Mouse (Mus musculus) lung, embryonic 16.5 days (tissue): ENCODE measurements around the gene Papss2. TPM values are rescaled to one million over a fixed set of nuclear protein-coding genes. Genes with fewer than 3 reads are reported as not detected.

Experiments used
- ATAC-seq: fragments of 200-750 bp; cut with Nextera tagmentation; 2 replicates; pipeline ENCODE4 v1.8.0; 2017; ENCODE audit warnings: low read depth, mild to moderate bottlenecking, moderate library complexity
- H3K27ac ChIP-seq: fragments of 300-500 bp; sonication (generic); 2 replicates; pipeline ENCODE4 v1.5.1; 2014; ENCODE audit warnings: mild to moderate bottlenecking, control low read depth, low read length
- H3K27me3 ChIP-seq: fragments of 300-500 bp; sonication (generic); 2 replicates; pipeline ENCODE4 v1.6.1; 2014; ENCODE audit warnings: low read depth, low read length, mixed read lengths; ENCODE audit not compliant: control insufficient read depth, insufficient read depth
- H3K36me3 ChIP-seq: fragments of 300-500 bp; sonication (generic); 2 replicates; pipeline ENCODE4 v1.6.1; 2014; ENCODE audit warnings: low read length; ENCODE audit not compliant: control insufficient read depth, insufficient read depth
- H3K4me1 ChIP-seq: fragments of 300-500 bp; sonication (generic); replicated peaks from 2 replicates; pipeline ENCODE4 v1.6.1; 2014; ENCODE audit warnings: low read length, mixed read lengths; ENCODE audit not compliant: control insufficient read depth, insufficient read depth
- H3K4me2 ChIP-seq: fragments of 300-500 bp; sonication (generic); 2 replicates; pipeline ENCODE4 v1.6.1; 2014; ENCODE audit warnings: low read depth, low read length, control low read depth
- H3K4me3 ChIP-seq: fragments of 300-500 bp; sonication (generic); 2 replicates; pipeline ENCODE4 v1.5.1; 2014; ENCODE audit warnings: mild to moderate bottlenecking, low read length, control low read depth
- H3K9ac ChIP-seq: fragments of 300-500 bp; sonication (generic); 2 replicates; pipeline ENCODE4 v1.6.1; 2014; ENCODE audit warnings: low read length, control low read depth
- H3K9me3 ChIP-seq: fragments of 300-500 bp; sonication (generic); 2 replicates; pipeline ENCODE4 v1.6.1; 2016; ENCODE audit warnings: low read length; ENCODE audit not compliant: control insufficient read depth
- WGBS: fragments of 180-500 bp; shearing (Covaris S2); extraction: QIAGEN DNeasy Blood & Tissue Kit; methylation state at CpG from one replicate; pipeline ENCODE4 v1.1.7; 2014; 5-methylcytosine and 5-hydroxymethylcytosine counted together
- polyA plus RNA-seq: library from polyadenylated mRNA; unstranded; fragments of >200 nt; fragmentation: Nextera tagmentation; extraction: Ambion mirVana; gene quantifications from 2 replicates; pipeline ENCODE4 v1.2.1, GENCODE M21; 2015

The Papss2 gene
- polyA plus RNA-seq: 3.1 and 3.4 TPM in 2 replicates

DNA sequence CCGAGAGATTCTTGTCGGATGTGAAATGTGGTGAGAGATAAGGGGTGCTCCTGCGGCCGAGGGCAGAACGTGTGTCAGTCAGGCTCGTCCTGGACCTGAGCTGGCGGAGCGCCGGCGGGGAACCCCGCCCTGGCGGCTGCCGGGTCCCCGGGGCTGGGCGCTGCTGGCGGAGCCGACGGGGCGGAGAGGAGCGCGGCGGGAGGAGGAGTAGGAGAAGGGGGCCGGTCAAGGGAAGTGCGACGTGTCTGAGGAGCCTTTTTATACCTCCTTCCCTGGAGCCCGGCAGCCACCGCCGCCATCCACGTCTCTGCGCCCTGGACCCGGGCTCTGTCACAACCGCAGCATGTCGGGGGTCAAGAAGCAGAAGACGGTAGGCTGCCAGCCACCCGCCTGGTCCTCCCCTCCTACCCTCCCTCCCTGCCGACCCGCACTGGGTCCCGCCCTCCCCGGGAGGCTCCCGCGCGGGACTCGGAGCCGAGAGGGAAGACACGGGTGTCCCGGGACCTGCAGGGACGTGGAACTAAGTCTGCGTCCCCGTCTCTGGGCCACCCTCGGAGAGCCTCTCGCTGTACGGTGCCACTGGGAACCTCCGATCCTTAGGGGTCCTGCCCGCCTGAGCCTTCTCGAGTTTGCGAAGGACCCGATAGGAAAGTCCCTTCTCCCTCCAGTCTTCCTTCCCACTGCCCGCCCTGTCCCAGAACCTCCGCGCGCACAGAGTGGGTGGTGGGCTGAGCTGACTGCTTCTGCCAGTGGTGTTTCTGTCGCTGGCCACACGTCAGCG is at the start of gene Papss2:
Gene Papss2 (plus strand): TSS at position 285 of the 781 bp plus-strand sequence.
- H3K9me3 ChIP-seq: no peaks in the 10 kb centered on the region
- peaks cover 10% of the 10 kb centered on the region for H3K27me3 ChIP-seq
- peak within 1 kb of the TSS; percentile 72 for H3K9ac ChIP-seq
- H3K4me3 ChIP-seq: peak within 1 kb of the TSS; percentile 65
- ATAC-seq: peak; percentile 94
- H3K27ac ChIP-seq: no peak within 1 kb of the TSS
- under 1% methylated on average over 47 of the region's 64 CpGs for WGBS
- H3K4me2 ChIP-seq: peak within 1 kb of the TSS; percentile 79
- no peaks in the 10 kb centered on the region for H3K4me1 ChIP-seq
- H3K36me3 ChIP-seq: no peaks in the 10 kb centered on the region

DNA sequence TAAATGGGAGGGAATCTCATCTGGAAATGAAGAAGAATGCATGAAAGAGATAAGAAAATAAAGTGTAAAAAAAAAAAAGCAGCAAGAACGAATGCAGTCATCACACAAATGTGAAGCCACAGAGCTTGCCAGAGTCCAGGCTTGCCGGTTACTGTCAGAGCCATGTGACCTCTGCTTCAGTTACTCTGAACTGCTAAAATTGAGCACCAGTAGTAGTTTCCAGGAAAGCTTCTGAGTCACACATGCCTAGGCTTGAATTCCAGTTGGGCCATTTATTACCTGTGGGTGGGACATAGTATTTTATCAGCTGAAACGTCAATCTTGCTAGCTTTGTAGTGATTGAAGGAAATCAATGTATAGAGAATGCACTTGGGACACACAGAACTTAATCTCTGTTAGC is 48.2 kb upstream of the Papss2 start:
- Histone ChIP-seq H3K27ac (no peak overlapping the region), H3K9me3 (no peaks in the 10 kb centered on the region), H3K4me2 (no peak overlapping the region), H3K4me1 (no peaks in the 10 kb centered on the region), H3K27me3 (no peaks in the 10 kb centered on the region), H3K36me3 (no peaks in the 10 kb centered on the region), H3K4me3 (no peak overlapping the region), H3K9ac (no peak overlapping the region)
- 56% methylated on average over 3 of the region's 3 CpGs for WGBS
- ATAC-seq: no peak

DNA sequence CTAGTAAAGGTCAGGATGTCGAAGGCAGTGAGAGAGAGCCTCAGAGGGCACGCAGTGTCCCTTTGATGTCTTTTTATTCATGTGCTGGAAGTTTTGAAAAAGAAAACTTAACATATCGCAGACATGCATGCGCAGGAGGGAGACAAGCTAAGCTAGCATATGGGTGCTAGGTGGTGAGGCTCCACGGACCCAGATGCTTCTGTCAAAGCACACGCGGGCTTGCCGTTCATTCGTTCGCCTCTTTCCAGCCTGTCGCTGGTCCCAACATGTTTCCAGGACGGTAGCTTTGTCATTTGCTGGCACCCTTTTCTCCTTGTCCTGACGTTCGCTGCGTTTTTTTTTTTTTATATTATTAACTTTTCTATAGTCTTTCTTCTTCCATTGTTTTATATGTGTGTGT is 47.4 kb upstream of the Papss2 start:
- no peak overlapping the region for H3K9ac ChIP-seq
- no peaks in the 10 kb centered on the region for H3K27me3 ChIP-seq
- H3K4me1 ChIP-seq: no peaks in the 10 kb centered on the region
- H3K36me3 ChIP-seq: no peaks in the 10 kb centered on the region
- WGBS: 82% methylated on average over 15 of the region's 15 CpGs
- H3K4me3 ChIP-seq: no peak overlapping the region
- H3K27ac ChIP-seq: no peak overlapping the region
- no peaks in the 10 kb centered on the region for H3K9me3 ChIP-seq
- ATAC-seq: no peak
- H3K4me2 ChIP-seq: no peak overlapping the region

DNA sequence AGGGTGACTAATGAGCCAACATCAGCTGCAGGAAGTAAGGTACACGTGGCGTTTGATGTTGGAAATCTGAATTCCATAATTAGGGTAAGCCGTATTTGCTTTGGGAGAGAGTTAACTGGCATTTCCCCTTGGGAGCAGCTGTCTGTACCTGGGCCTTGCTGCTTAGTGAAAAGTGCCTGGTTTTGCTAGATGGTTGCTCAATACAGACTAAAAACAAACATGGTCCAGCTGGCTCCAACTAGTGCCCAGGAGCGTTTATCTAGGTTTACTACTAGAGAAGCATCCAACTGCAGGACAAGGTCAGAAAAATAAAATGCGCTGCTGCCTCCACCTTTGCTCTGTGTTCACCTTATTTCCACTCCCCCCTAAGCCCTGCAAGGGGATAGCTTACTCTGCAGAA is 45.1 kb upstream of the Papss2 start:
- no peaks in the 10 kb centered on the region for H3K9me3 ChIP-seq
- H3K4me2 ChIP-seq: no peak overlapping the region
- no peak overlapping the region for H3K9ac ChIP-seq
- no peak for ATAC-seq
- H3K36me3 ChIP-seq: no peaks in the 10 kb centered on the region
- no peaks in the 10 kb centered on the region for H3K27me3 ChIP-seq
- H3K27ac ChIP-seq: no peak overlapping the region
- no peaks in the 10 kb centered on the region for H3K4me1 ChIP-seq
- WGBS: 44% methylated on average over 5 of the region's 5 CpGs
- H3K4me3 ChIP-seq: no peak overlapping the region

- no peaks in the 10 kb centered on the region for H3K27me3 ChIP-seq
- no peak for ATAC-seq
- H3K9me3 ChIP-seq: no peaks in the 10 kb centered on the region
- 54% methylated on average over 3 of the region's 3 CpGs for WGBS
- H3K9ac ChIP-seq: no peak overlapping the region
- H3K4me1 ChIP-seq: no peaks in the 10 kb centered on the region
- H3K27ac ChIP-seq: no peak overlapping the region
- no peak overlapping the region for H3K4me2 ChIP-seq
- H3K4me3 ChIP-seq: no peak overlapping the region
- H3K36me3 ChIP-seq: no peaks in the 10 kb centered on the region
Observed at GRCm38 (mm10) chr19:32551442-32551841, 44.1 kb upstream of the Papss2 start.

- no peak overlapping the region for H3K4me2 ChIP-seq
- H3K9ac ChIP-seq: no peak overlapping the region
- WGBS: 60% methylated on average over 1 of the region's 1 CpGs
- H3K36me3 ChIP-seq: no peaks in the 10 kb centered on the region
- no peak overlapping the region for H3K4me3 ChIP-seq
- no peaks in the 10 kb centered on the region for H3K4me1 ChIP-seq
- no peak overlapping the region for H3K27ac ChIP-seq
- no peak for ATAC-seq
- H3K27me3 ChIP-seq: no peaks in the 10 kb centered on the region
- no peaks in the 10 kb centered on the region for H3K9me3 ChIP-seq
Observed at GRCm38 (mm10) chr19:32552106-32552505, 43.5 kb upstream of the Papss2 start.

DNA sequence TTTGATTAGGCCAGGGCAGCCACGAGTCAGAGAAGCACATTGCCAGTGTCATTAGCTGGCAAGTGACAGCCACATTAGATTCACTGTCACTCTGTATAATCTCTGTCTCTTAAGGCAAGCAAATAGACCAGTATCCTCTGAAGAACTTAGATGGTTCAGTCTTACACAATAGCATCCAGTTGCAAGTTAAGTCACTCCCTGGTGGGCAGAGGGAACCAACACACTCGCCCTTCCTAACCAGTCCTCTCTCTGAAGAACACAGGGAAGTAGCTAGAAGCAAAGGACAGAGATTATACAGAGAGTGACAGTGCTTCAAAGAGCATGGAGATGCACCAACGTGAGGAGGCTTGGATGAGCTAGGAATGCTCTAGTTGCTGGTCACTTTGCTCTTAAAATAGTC is 42.3 kb upstream of the Papss2 start:
- 63% methylated on average over 3 of the region's 3 CpGs for WGBS
- Histone ChIP-seq H3K27ac (no peak overlapping the region), H3K4me1 (no peaks in the 10 kb centered on the region), H3K9ac (no peak overlapping the region), H3K4me2 (no peak overlapping the region), H3K36me3 (no peaks in the 10 kb centered on the region), H3K9me3 (no peaks in the 10 kb centered on the region), H3K27me3 (no peaks in the 10 kb centered on the region), H3K4me3 (no peak overlapping the region)
- no peak for ATAC-seq

DNA sequence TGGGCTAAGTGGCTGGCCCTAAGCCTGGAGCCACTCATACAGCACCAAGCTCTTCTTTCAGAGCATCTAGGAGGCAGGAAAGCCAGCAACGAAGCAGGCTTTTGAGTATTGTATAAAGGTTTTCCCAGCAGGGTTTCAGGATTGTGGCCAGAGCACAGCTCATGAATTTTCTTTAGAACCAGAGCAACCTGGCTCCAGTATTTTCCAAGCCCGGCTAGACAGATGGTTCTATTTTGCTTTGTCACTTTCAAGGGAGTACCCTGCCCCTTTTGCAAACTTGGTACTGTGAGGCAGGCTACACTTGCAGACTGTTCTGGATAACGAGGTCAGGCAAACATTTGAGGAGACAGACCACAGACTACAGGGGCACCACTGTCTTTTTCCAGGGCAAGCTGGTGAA is 40.3 kb upstream of the Papss2 start:
- Histone ChIP-seq H3K27me3 (no peaks in the 10 kb centered on the region), H3K27ac (no peak overlapping the region)
- WGBS: 34% methylated on average over 3 of the region's 3 CpGs

GRCm38 (mm10) chr19:32567025-32567424 is 28.6 kb upstream of the Papss2 start:
- Histone ChIP-seq H3K27ac (no peak overlapping the region), H3K4me1 (no peaks in the 10 kb centered on the region), H3K4me2 (no peak overlapping the region), H3K27me3 (no peaks in the 10 kb centered on the region), H3K9ac (no peak overlapping the region), H3K9me3 (0 out of 2 replicates have a peak, but pooled peaks cover 2% of the 10 kb centered on the region), H3K4me3 (no peak overlapping the region), H3K36me3 (no peaks in the 10 kb centered on the region)
- ATAC-seq: no peak
- WGBS: 63% methylated on average over 8 of the region's 8 CpGs

More for the DNA sequence above, 40.3 kb upstream of the Papss2 start:
- H3K9me3 ChIP-seq: no peaks in the 10 kb centered on the region
- H3K9ac ChIP-seq: no peak overlapping the region
- no peak overlapping the region for H3K4me2 ChIP-seq
- no peaks in the 10 kb centered on the region for H3K36me3 ChIP-seq
- H3K4me1 ChIP-seq: no peaks in the 10 kb centered on the region
- no peak overlapping the region for H3K4me3 ChIP-seq
- ATAC-seq: no peak
